Mouse (Mus musculus): ENCODE measurements around the gene Myadml2. TPM values are rescaled to one million over a fixed set of nuclear protein-coding genes. Genes with fewer than 3 reads are reported as not detected.
A peak's percentile ranks its signal among the peaks of the same experiment; 100 is the strongest.

The Myadml2 gene
- total RNA-seq, 2 experiments from 2014 or later = 1.0 to 2.9 TPM

GRCm38 (mm10) chr11:120615606-120616203 is 32.3 kb downstream of the Myadml2 start:
- no peak for DNase-seq

DNA sequence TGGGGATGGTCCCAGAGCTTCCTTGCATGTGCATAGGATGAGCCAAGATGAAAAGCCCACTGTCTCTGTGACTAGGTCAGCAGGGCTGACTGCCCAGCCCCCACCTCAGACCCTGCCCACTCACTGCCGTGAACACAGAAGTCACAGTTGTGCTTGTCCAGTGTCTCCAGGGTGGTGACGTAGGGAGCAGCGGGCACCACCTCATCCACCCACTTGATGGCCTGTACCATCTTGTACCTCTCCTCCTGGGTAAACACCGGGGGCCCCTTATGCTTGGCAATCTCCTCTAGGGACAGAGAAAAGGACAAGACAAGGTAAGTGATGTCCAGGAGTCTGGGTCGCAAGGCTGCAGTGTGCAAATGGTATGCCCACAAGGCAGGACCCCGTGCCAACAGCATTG is 32.8 kb downstream of the Myadml2 start:
- no peak for DNase-seq
- intact Hi-C loops (cut with DNase I) = loop anchor here (10.0 kb wide), 1 partner anchor 170 kb away; the partner anchor contains the start of genes Gps1 and Rfng

More at GRCm38 (mm10) chr11:120615606-120616203, 32.3 kb downstream of the Myadml2 start:
- intact Hi-C loops (cut with DNase I) = loop anchor here (10.0 kb wide), 1 partner anchor 169 kb away; the partner anchor contains the start of genes Gps1 and Rfng

GRCm38 (mm10) chr11:120613976-120614375 is 34.0 kb downstream of the Myadml2 start:
- no peak for DNase-seq
- intact Hi-C loops (cut with DNase I) = loop anchor here (10.0 kb wide), 1 partner anchor 171 kb away; the partner anchor contains the start of genes Gps1 and Rfng

DNA sequence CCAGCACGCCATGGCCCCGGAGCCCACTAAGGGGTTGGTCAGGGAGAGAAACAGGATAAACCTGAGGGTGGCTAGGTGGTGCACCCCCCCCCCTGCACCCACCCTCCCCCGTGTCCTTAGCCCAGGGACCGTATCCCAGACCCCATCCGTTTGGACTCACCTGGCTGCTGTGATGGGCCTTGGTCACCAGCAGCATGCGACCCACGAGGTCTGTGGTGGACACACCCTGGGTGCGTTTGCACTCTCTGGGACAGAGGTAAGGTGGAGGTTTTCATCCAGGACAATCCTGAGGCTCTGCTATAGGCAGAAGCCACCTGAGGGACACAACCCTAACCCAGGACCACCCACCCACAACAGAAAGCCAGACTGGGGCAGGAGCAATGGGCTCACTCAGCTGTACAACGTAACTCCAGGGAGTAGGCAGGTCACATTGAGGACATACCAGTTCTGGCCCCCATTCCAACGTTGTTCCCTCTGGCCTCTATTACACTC is 34.4 kb downstream of the Myadml2 start:
- no peak for DNase-seq
- intact Hi-C loops (cut with DNase I) = loop anchor here (10.0 kb wide), 1 partner anchor 171 kb away; the partner anchor contains the start of genes Gps1 and Rfng

GRCm38 (mm10) chr11:120612763-120613162 is 35.2 kb downstream of the Myadml2 start:
- peak; percentile 88 for DNase-seq
- intact Hi-C loops (cut with DNase I) = loop anchor here (10.0 kb wide), 1 partner anchor 172 kb away; the partner anchor contains the start of genes Gps1 and Rfng

- intact Hi-C loops (cut with DNase I) = loop anchor here (10.0 kb wide), 1 partner anchor 174 kb away; the partner anchor contains the start of genes Gps1 and Rfng
These were observed 37.4 kb downstream of the Myadml2 start for GRCm38 (mm10) chr11:120610477-120611046.

GRCm38 (mm10) chr11:120609250-120609649 is 38.7 kb downstream of the Myadml2 start:
- intact Hi-C loops (cut with DNase I) = no loop called here
- no peak for DNase-seq

More at GRCm38 (mm10) chr11:120610477-120611046, 37.4 kb downstream of the Myadml2 start:
- DNase-seq = no peak

DNA sequence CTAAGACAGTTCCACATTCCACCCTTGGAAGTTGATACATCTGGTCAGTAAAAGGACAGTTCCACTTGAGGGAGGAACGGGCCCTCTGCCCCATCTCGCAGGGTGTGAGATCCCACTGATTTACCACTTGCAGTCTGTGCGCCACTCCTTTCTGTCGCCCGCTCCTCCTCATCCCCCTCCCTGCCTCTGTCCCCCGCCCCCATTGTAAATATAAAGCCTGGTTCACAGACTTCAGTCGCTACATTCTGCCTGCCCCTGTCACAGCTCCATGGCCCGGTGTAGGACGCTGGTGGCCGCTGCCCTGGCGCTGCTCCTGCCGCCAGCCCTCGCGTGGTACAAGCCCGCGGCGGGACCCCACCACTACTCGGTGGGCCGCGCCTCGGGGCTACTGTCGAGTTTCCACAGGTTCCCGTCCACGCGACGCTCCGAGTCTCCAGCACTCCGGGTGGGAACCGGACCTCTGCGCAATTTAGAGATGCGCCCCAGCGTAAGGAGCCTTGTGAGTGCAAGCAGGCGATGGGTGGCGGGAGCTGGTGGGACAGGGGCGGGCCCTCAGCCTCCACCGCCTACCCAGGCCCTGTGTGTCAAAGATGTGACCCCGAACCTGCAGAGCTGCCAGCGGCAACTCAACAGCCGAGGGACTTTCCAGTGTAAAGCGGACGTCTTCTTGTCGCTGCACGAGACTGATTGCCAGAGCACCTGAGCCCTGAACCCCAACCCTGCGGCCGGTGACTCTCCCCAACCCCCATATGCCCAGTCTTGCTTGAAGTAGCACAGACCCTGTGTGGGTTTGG is 39.5 kb downstream of the Myadml2 start, which contains the start of gene Npb:
TSS of gene Npb (plus strand) at position 237 of the 794 bp plus-strand sequence.
- DNase-seq = no peak
- intact Hi-C loops (cut with DNase I) = no loop called here

GRCm38 (mm10) chr11:120606764-120607163 is 41.2 kb downstream of the Myadml2 start:
- intact Hi-C loops (cut with DNase I) = no loop called here
- no peak for DNase-seq

- intact Hi-C loops (cut with DNase I) = no loop called here
- DNase-seq = no peak
These were observed 42.3 kb downstream of the Myadml2 start for GRCm38 (mm10) chr11:120605667-120606066.

GRCm38 (mm10) chr11:120603545-120603944 is 44.4 kb downstream of the Myadml2 start:
- no peak for DNase-seq
- intact Hi-C loops (cut with DNase I) = no loop called here

GRCm38 (mm10) chr11:120600716-120601115 is 47.2 kb downstream of the Myadml2 start:
- intact Hi-C loops (cut with DNase I) = no loop called here
- no peak for DNase-seq

- intact Hi-C loops (cut with DNase I) = no loop called here
- DNase-seq = no peak
These were observed 48.9 kb downstream of the Myadml2 start for GRCm38 (mm10) chr11:120598990-120599549.

DNA sequence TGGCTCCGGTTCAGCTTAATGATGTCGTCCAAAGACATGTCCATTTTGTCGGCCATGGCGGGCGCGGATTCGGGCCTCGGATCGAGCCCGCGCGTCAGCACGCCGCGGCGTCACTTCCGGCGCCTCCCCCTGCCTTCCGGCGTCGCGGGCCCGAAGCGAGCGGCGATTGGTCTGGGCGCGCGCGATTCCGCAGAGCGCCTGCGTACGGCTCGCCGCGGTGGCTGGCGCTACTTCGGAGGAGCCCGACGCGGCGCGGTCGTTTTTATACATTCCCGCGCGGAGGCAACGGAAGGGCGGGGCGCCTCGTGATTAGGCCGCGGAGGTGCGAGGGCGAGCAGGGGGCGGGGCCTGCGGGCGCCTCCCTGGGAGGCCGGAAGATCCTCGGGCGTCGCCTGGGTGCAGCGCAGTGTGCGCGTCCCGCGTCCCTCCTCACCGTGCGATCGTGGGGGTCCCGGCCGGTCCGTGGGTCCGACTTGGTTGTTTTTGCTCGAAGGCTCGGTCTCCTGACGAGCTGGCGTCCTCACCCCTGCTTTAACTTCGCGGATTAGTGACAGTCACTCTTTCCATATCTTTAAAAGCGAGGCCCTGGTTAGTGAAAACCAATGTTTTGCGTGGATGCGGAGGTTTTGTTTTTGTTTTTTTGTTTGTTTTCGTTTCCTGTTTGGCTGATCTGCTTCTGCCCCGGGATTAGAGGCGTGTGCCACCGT is 49.5 kb downstream of the Myadml2 start, which contains the start of the genes Alyref and Anapc11:
TSS of gene Alyref (minus strand) at position 83 of the 707 bp plus-strand sequence.
TSS of gene Anapc11 (plus strand) at position 139 of the 707 bp plus-strand sequence.
- intact Hi-C loops (cut with DNase I) = no loop called here
- DNase-seq = peak; percentile 94

GRCm38 (mm10) chr11:120597240-120598235 is 50.4 kb downstream of the Myadml2 start:
- intact Hi-C loops (cut with DNase I) = no loop called here
- DNase-seq = no peak
